Mouse (Mus musculus) adrenal gland, adult 18-20 months (tissue): ENCODE measurements around the gene Metrn. TPM values are rescaled to one million over a fixed set of nuclear protein-coding genes. Genes with fewer than 3 reads are reported as not detected.

Source experiments
- DNase-seq, 2 experiments: peaks; one replicate each; pipeline ENCODE4 v3.0.0; 2021 to 2022; ENCODE audit warnings: low spot score in 2 of 2
- total RNA-seq, 2 experiments: library from RNA; stranded (reverse); gene quantifications; 1 replicate in 1 of 2; 2 replicates in 1 of 2; pipeline ENCODE4 v1.2.3; 2021

Gene Metrn
- total RNA-seq, 2 experiments from 2014 or later = 23.7 to 25.7 TPM

DNA sequence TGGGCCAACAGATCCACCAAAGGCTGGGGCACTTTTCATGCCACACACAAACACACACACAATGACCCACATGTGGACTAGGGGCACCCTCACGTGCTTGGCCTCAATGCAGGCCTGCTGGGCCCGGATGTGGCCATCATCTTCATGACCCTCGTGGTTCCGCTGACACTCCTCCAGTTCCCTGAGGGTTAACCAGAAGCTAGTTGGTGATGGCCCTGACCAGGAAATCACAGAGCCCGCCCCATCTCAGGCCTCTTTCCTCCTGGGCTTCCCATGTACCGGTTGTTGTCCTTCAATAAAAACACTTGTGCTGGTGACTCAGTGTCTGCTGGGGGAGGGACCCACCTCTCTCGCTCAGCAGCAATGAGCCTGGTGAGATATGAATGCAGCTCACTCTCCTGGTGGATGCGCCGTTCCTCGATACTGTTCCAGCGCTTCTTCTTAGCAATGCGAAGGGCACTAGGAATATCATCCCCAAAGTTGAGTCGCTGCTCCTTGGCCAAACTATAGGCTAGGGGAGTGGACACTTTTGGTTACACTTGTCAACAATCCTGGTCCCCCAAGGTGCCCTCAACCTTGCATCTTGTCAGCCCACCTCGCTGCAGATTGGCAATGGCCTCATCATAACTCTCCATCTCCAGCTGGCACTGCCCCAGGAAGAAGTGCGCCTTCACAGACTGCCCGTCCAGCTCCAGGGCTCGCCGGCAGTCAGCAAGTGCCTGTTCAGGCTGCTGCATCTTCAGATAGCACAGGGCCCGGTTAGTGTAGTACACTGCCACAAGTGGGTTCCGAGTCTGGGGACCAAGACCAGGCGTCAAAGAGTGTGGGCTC is 34.7 kb upstream of the Metrn start:
- no peak for DNase-seq

GRCm38 (mm10) chr17:25830806-25831431 is 34.0 kb upstream of the Metrn start:
- DNase-seq = no peak

- no peak for DNase-seq
These were observed 33.3 kb upstream of the Metrn start for GRCm38 (mm10) chr17:25830200-25830753.

DNA sequence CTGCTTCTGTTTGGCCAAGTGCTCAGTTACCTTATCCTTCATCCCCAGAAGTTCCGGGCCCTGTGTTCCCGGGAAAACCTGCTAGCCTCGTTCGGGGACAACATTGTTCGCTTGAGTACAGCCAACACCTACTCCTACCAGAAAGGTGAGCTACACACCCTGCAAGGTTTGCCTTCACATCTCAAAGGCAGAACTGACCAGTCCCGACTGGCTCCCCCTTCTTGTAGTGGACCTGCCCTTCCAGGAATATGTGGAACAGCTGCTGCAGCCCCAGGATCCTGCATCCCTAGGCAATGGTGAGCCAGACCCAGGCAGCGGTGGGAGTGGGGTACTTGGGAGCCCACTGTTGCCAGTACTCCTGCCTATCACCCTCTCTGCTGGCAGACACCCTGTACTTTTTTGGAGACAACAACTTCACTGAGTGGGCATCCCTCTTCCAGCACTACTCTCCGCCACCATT is 32.7 kb upstream of the Metrn start:
- no peak for DNase-seq

GRCm38 (mm10) chr17:25828712-25829557 is 32.0 kb upstream of the Metrn start, which contains the start of gene Jmjd8:
TSS of gene Jmjd8 (plus strand) at chr17:25828867.
- DNase-seq = peak; percentile 70 to 77

- DNase-seq = no peak
These were observed 31.3 kb upstream of the Metrn start for GRCm38 (mm10) chr17:25828223-25828594.

- no peak for DNase-seq
These were observed 30.7 kb upstream of the Metrn start for GRCm38 (mm10) chr17:25827546-25828222.

DNA sequence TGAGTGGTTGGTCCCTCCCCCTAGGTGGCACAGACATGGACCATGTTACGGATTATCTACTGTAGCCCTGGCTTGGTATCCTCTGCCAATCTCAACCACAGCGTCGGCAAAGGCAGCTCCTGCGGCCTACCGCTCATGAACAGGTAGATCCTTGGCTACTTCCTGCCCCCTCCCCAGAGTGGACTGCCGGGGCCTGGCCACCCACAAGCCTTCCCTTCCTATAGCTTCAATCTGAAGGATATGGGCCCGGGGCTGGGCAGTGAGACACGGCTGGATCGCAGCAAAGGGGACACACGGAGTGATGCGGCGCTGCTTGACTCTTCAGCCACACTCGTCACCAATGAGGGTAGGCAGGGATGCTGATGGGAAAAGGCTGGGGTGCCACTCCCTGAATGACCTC is 30.1 kb upstream of the Metrn start:
- DNase-seq = no peak

DNA sequence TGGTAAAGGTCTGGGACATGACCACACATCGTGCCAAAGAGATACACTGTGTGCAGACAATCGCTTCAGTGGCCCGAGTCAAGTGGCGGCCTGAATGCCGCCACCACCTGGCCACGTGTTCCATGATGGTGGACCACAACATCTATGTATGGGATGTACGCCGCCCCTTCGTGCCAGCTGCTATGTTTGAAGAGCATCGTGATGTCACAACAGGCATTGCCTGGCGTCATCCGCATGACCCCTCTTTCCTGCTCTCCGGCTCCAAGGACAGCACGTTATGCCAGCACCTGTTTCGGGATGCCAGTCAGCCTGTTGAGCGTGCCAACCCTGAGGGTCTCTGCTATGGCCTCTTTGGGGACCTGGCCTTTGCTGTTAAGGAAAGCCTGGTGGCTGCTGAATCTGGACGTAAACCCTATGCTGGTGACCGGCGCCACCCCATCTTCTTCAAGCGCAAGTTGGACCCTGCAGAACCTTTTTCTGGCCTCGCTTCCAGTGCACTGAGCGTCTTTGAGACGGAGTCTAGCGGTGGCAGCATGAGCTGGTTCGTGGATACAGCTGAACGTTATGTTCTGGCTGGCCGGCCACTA is 29.1 kb upstream of the Metrn start:
- no peak for DNase-seq

DNA sequence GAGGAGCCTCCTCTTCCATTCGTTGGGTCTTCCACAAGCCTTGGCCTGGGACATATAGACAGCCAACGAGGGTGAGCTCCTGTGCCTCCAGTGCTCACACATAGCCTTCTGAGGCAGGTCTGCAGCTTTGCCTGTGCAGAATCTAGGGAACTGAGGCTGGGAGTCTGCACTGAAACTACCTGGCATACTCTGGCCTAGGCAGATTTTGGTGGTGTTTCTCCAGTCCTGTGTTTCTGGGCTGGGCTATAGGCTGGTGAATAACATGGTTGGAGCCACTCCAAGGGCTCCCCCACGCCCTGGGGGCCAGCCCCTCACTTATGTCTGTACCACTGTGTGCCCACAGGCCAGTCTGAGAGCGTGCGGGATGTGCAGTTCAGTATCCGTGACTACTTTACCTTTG is 28.4 kb upstream of the Metrn start:
- DNase-seq = no peak

GRCm38 (mm10) chr17:25824362-25825142 is 27.6 kb upstream of the Metrn start:
- DNase-seq = no peak

- DNase-seq = peak in 1 of 2 experiments; percentile 66
These were observed 26.5 kb upstream of the Metrn start, which contains the start of gene Wdr24 for GRCm38 (mm10) chr17:25823452-25823851. TSS of gene Wdr24 (plus strand) at chr17:25823627.

- DNase-seq = no peak
These were observed 22.2 kb upstream of the Metrn start for GRCm38 (mm10) chr17:25818851-25819780.

DNA sequence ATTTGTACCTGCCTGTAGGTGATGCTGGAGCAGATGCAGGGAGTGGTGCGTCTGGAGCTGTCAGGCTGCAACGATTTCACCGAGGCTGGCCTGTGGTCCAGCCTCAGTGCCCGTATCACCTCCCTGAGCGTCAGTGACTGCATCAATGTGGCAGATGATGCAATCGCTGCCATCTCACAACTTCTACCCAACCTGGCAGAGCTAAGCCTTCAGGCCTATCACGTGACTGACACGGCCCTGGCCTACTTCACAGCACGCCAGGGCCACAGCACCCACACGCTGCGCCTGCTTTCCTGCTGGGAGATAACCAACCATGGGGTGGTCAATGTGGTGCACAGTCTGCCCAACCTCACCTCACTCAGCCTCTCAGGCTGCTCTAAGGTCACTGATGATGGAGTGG is 20.7 kb upstream of the Metrn start:
- DNase-seq = no peak

DNA sequence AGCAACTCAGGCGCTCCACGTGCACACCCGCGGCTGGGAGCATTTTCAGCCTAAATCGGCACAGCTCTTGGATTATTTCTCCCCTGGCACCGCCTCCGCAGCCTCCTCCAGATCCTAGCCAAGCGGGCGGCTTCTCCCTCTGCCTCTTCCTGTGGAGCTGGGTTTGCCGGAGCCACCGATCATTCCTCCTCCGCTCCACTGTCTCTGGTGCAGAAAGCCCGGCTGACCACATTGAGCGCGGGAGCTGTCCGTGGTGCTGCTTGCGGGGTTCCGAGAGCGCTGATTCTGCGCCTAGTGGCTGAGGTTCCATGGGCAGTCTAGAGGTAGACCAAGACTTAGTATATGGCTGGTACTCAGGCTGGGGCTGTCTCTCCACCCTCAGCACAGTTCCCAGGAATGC is 16.5 kb upstream of the Metrn start:
- DNase-seq = peak; percentile 85 to 86

GRCm38 (mm10) chr17:25810890-25811289 is 14.0 kb upstream of the Metrn start:
- DNase-seq = no peak

GRCm38 (mm10) chr17:25809606-25810340 is 12.8 kb upstream of the Metrn start:
- DNase-seq = no peak
